Mouse (Mus musculus) liver, postnatal 0 days (tissue): Measurements from ENCODE around the gene T2. TPM values are rescaled to one million over a fixed set of nuclear protein-coding genes. Genes with fewer than 3 reads are reported as not detected.

Experiments
- ATAC-seq: fragments of 200-750 bp; cut with Nextera tagmentation; 2 replicates; pipeline ENCODE4 v1.8.0; 2017; ENCODE audit warnings: mild to moderate bottlenecking, moderate library complexity
- DNase-seq: peaks from one replicate; pipeline ENCODE4 v3.0.0-alpha.2; 2016
- H3K27ac ChIP-seq: fragments of 300-500 bp; sonication (generic); 2 replicates; pipeline ENCODE4 v1.5.1; 2014; ENCODE audit warnings: antibody characterized with exemption, moderate library complexity, mild to moderate bottlenecking, low read depth
- H3K27me3 ChIP-seq: fragments of 300-500 bp; sonication (generic); 2 replicates; pipeline ENCODE4 v1.6.1; 2014; ENCODE audit warnings: low read length, control low read depth, mixed read lengths; ENCODE audit not compliant: insufficient read depth
- H3K36me3 ChIP-seq: fragments of 300-500 bp; sonication (generic); replicated peaks from 2 replicates; pipeline ENCODE4 v1.6.1; 2014; ENCODE audit warnings: mild to moderate bottlenecking, control low read depth, low read length, moderate library complexity, mixed read lengths; ENCODE audit not compliant: insufficient read depth
- H3K4me1 ChIP-seq: fragments of 300-500 bp; sonication (generic); 2 replicates; pipeline ENCODE4 v1.6.1; 2014; ENCODE audit warnings: antibody characterized with exemption, mild to moderate bottlenecking, control low read depth; ENCODE audit not compliant: insufficient read depth
- H3K4me2 ChIP-seq: fragments of 300-500 bp; sonication (generic); 2 replicates; pipeline ENCODE4 v1.6.1; 2014; ENCODE audit warnings: low read depth, mild to moderate bottlenecking, low read length, moderate library complexity, mixed read lengths
- H3K4me3 ChIP-seq: fragments of 300-500 bp; sonication (generic); 2 replicates; pipeline ENCODE4 v1.5.1; 2014; ENCODE audit warnings: low read depth, low read length
- H3K9ac ChIP-seq: fragments of 300-500 bp; sonication (generic); replicated peaks from 2 replicates; pipeline ENCODE4 v1.6.1; 2014; ENCODE audit warnings: mild to moderate bottlenecking, moderate library complexity
- H3K9me3 ChIP-seq: fragments of 300-500 bp; sonication (generic); 2 replicates; pipeline ENCODE4 v1.6.1; 2016; ENCODE audit warnings: mild to moderate bottlenecking, control low read depth, low read length, mixed read lengths
- CTCF ChIP-seq: sonication (generic); IDR thresholded peaks from 2 replicates; pipeline ENCODE4 v1.5.1; 2016; ENCODE audit warnings: antibody characterized with exemption, low read depth
- EP300 ChIP-seq: IDR thresholded peaks from 2 replicates; pipeline ENCODE4 v1.6.1; 2016; ENCODE audit warnings: antibody characterized with exemption, low read depth, mild to moderate bottlenecking
- WGBS: fragments of 180-500 bp; shearing (Covaris S2); extraction: QIAGEN DNeasy Blood & Tissue Kit; methylation state at CpG from one replicate; pipeline ENCODE4 v1.1.7; 2014; ENCODE audit not compliant: insufficient replicate concordance; 5-methylcytosine and 5-hydroxymethylcytosine counted together
- polyA plus RNA-seq: library from polyadenylated mRNA; unstranded; fragments of >200 nt; fragmentation: Nextera tagmentation; extraction: Ambion mirVana; gene quantifications from 2 replicates; pipeline ENCODE4 v1.2.1, GENCODE M21; 2015

Gene T2
- polyA plus RNA-seq, 1 experiment from 2014 or later, result not detected

DNA sequence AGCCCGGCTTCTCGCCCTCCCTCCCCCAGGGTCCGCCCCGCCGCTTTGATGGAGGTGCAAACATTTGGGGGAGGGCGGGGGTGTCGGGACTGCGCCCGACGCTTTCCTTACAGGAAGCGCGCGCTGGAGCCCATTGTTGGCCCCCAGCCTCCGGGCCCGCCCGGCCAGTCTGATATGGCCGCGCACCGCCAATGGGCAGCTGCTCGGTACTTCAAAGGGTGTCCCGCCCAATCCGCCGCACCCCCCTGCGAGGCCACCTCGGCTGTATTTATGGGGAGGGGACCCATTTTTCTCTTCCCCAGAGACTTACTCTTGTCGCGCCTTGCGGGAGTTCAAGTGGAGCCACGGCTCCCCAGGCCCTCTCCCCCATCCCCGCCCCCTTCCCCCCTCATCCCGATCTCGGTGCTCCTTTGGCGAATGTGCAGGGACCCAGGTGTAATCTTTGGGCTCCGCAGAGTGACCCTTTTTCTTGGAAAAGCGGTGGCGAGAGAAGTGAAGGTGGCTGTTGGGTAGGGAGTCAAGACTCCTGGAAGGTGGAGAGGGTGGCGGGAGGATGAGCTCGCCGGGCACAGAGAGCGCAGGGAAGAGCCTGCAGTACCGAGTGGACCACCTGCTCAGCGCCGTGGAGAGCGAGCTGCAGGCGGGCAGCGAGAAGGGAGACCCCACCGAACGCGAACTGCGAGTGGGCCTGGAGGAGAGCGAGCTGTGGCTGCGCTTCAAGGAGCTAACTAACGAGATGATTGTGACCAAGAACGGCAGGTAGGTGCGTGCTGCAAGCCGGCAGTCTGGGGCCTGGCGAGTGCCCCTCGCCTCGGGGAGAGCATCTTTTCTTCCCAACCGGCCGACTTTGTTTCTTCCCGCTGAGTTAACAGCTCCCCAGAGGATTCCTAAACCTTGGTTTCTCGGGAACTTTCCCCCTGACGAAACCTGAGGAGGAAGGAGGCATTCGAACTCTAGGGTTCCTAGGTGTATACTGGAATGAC lies 78.5 kb downstream of the T2 start, which contains the start of gene T:
TSS of gene T (plus strand) at position 446 of the 983 bp plus-strand sequence.
- no peaks in the 10 kb centered on the region for H3K36me3 ChIP-seq
- H3K4me2 ChIP-seq, result no peak within 1 kb of the TSS
- ATAC-seq, result no peak
- WGBS, result 2% methylated on average over 58 of the region's 65 CpGs
- H3K9me3 ChIP-seq, result no peaks in the 10 kb centered on the region
- TF ChIP-seq CTCF (no peak), EP300 (no peak)
- peaks cover 85% of the 10 kb centered on the region for H3K27me3 ChIP-seq
- no peak within 1 kb of the TSS for H3K9ac ChIP-seq
- no peak within 1 kb of the TSS for H3K27ac ChIP-seq
- H3K4me1 ChIP-seq, result no peaks in the 10 kb centered on the region
- no peak for DNase-seq
- H3K4me3 ChIP-seq, result no peak within 1 kb of the TSS

DNA sequence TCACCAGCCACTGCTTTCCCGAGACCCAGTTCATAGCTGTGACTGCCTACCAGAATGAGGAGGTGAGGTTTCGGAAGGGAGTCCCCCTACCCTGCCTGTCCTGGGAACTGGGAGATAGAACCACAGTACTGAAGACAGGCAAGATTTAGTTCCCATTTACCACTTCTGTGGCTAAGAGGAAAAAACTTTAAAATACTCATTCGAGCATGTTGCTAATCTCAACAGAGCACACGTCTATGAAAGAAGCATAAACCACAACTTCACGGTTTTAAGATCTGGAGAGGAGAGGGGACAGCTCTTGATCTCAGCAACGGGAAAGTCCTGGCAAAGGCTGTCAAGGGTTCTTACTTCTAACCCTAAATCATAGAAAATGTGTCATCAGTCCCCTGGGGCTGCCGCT lies 80.4 kb downstream of the T2 start:
- no peak overlapping the region for H3K4me2 ChIP-seq
- peaks cover 67% of the 10 kb centered on the region for H3K27me3 ChIP-seq

DNA sequence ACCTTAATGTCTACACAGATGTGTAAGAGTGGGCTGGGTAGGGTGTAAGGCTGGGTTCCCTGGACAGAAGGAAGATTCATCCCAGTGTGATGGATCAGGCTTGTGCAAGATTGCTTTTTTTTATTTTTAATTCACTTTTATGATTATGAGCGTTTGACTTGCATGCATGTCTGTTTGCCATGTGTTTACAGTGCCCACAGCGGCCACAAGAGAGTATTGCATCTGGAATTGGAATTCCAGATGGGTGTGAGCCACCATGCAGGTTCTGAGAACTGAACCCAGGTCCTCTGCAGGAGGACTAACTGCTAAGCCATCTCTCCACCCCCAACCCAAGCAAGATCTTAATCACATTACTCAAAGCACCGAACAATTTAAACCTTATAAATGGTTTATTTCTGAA lies 88.3 kb downstream of the T2 start:
- TF ChIP-seq EP300 (no peak), CTCF (peak; percentile 29; the same call in 1 of the 2 replicates)
- Histone ChIP-seq H3K4me3 (no peak overlapping the region), H3K27ac (no peak overlapping the region), H3K4me1 (no peaks in the 10 kb centered on the region), H3K27me3 (no peaks in the 10 kb centered on the region), H3K9me3 (no peaks in the 10 kb centered on the region), H3K36me3 (no peaks in the 10 kb centered on the region), H3K4me2 (no peak overlapping the region), H3K9ac (no peak overlapping the region)
- no peak for ATAC-seq
- WGBS, result 41% methylated on average over 3 of the region's 3 CpGs
- DNase-seq, result no peak

More for the DNA sequence above, 80.4 kb downstream of the T2 start:
- TF ChIP-seq CTCF, result no peak
- TF ChIP-seq EP300, result no peak
- Histone ChIP-seq H3K27ac (no peak overlapping the region), H3K9me3 (no peaks in the 10 kb centered on the region), H3K36me3 (no peaks in the 10 kb centered on the region), H3K4me3 (no peak overlapping the region), H3K4me1 (no peaks in the 10 kb centered on the region), H3K9ac (no peak overlapping the region)
- DNase-seq (no peak), ATAC-seq (no peak)
- 28% methylated on average over 7 of the region's 7 CpGs for WGBS

DNA sequence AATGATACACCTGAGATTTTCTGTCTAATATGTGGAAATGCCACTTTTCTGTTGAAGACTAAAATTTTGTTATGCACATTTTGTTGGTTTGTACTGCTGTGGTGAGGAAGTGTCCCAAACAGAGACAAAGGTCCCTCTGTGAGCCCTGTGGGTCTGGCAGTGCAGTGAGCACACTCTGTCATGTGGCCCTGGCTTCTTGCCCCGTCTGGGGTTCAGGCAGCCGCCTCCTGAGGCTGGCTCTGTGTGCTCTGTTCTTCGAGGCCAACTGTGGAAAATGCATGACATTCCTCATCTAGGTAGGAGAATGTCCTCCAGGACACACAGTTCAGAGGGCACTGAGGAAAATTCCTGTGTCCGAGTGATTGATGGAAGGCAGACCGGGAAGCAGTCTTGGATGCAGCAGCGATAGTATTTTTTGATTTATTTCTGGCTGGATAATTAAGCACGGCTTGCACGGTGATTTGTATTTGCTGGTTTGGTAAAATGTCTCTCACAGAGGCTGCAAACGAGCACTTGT lies 91.9 kb downstream of the T2 start:
- no peak overlapping the region for H3K4me3 ChIP-seq
- no peaks in the 10 kb centered on the region for H3K27me3 ChIP-seq
- ATAC-seq (no peak), DNase-seq (no peak)
- no peak overlapping the region for H3K27ac ChIP-seq
- no peaks in the 10 kb centered on the region for H3K36me3 ChIP-seq
- no peaks in the 10 kb centered on the region for H3K9me3 ChIP-seq
- H3K4me2 ChIP-seq, result no peak overlapping the region
- no peak for TF ChIP-seq EP300
- no peak overlapping the region for H3K9ac ChIP-seq
- H3K4me1 ChIP-seq, result no peaks in the 10 kb centered on the region
- 53% methylated on average over 9 of the region's 9 CpGs for WGBS

DNA sequence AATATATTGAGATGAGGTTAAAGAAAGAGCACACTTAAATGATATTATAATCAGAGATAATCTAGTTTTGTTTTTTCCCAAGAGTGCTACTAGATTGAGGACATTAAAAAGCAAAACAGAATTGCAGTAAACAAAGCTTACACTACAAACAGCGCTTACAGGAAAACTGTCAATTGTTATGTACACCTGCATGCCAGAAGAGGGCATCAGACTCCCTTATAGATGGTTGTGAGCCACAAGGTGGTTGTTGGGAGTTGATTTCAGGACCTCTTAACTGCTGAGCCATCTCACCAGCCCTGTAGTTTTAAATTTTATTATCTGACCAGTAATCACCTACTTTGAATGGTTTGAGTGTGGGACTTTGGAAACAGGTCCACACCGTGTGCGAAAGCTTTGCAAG lies 92.5 kb downstream of the T2 start:
- Histone ChIP-seq H3K9ac (no peak overlapping the region), H3K4me1 (no peaks in the 10 kb centered on the region), H3K27ac (no peak overlapping the region), H3K27me3 (no peaks in the 10 kb centered on the region), H3K9me3 (no peaks in the 10 kb centered on the region), H3K4me2 (no peak overlapping the region), H3K4me3 (no peak overlapping the region), H3K36me3 (no peaks in the 10 kb centered on the region)
- DNase-seq, result no peak
- WGBS, result 46% methylated on average over 3 of the region's 3 CpGs
- no peak for ATAC-seq
- TF ChIP-seq EP300, result no peak
- TF ChIP-seq CTCF, result peak; percentile 17; the same call in 1 of the 2 replicates

DNA sequence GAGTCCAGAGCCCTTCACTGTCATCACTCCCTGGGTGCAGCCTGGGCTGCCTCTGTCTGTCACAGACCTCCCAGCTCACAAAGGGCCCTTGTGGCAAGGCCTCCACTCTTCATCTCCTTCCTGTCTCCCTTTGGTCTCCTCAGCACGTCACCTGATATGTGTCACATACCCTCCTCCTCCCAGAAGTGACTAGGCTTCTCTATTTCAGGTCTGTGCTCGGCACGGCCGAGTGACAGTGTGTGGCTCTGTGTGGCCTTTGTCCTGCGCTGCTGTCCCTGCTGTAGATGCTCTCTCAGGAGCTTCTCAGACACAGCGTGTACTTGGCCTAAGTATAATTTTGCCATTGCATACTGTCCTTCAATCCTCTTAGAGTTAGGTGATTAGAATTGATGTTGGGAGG lies 99.4 kb downstream of the T2 start:
- no peaks in the 10 kb centered on the region for H3K9me3 ChIP-seq
- no peak for TF ChIP-seq EP300
- no peak for TF ChIP-seq CTCF
- H3K36me3 ChIP-seq, result no peaks in the 10 kb centered on the region
- no peak overlapping the region for H3K4me2 ChIP-seq
- no peak for DNase-seq
- no peak for ATAC-seq
- H3K4me3 ChIP-seq, result no peak overlapping the region
- H3K9ac ChIP-seq, result no peak overlapping the region
- H3K27me3 ChIP-seq, result 0 out of 2 replicates have a peak, but pooled peaks cover under 1% of the 10 kb centered on the region
- no peaks in the 10 kb centered on the region for H3K4me1 ChIP-seq
- 41% methylated on average over 6 of the region's 6 CpGs for WGBS
- H3K27ac ChIP-seq, result no peak overlapping the region
